Mouse (Mus musculus) erythroblast, embryonic 14.5 days (primary cell): ENCODE measurements around the gene Cdsn.

ENCODE experiments used
- GATA1 ChIP-seq: IDR thresholded peaks from 2 replicates; pipeline ENCODE4 v1.6.1; 2012; ENCODE audit warnings: low read length, inconsistent platforms, mixed read lengths
- TAL1 ChIP-seq: IDR thresholded peaks from 3 replicates; pipeline ENCODE4 v1.6.1; 2012; ENCODE audit warnings: low read length, inconsistent platforms, mixed read lengths

- TF ChIP-seq GATA1 (no peak), TAL1 (no peak)
Measured at GRCm38 (mm10) chr17:35571477-35571876, 19.5 kb downstream of the Cdsn start.
